Comparison of ENCODE assay signal across 17 mouse cellular contexts in the genomic region with DNA sequence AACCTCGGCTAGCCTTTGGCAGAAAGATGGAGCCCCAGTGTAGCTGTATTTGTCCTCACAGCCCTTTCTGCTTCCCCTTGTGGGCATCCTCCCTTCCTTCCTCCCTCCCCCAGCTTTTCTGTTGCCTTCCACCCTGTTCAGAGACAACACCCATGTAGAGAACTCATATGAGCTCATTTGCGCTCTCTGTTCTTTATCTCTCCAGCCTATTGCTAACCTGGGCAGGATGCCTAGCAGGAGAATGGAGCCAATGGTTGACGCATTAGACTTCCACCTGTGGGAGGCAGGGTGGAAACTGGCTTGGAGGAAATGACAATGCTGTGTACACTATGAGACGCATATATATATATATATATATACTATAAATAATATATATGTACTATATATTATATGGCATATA.
DNase-seq lines count a peak whose midpoint lies in the region; ATAC-seq and TF ChIP-seq lines count a peak whose summit lies in the region.
"Had no signal": no experiment of that assay in that cellular context is flagged by ENCODE, and none has a peak within 500 bp of the region (broad histone marks: within the 10 kb centered on the region; RNA-seq: fewer than 3 reads in every experiment).

No protein-coding gene starts in this region.

- TF ChIP-seq CTCF in heart, postnatal 0 days (IDR thresholded peaks at IDR 0.05; ENCODE audit: low read depth), result no peak

- no peaks in the 10 kb centered on the region for H3K4me1 ChIP-seq in heart, postnatal 0 days (ENCODE audit: control insufficient read depth, insufficient read depth)
- H3K4me1 ChIP-seq: liver, embryonic 13.5 days had no signal

- no peak for TF ChIP-seq EP300 in heart, postnatal 0 days (IDR thresholded peaks at IDR 0.05; ENCODE audit: low read depth)

- ATAC-seq in heart, postnatal 0 days (ENCODE audit: insufficient read depth, low read depth), result peak; percentile 44; the same call in 1 of the 2 replicates

- H3K27me3 ChIP-seq in heart, postnatal 0 days (ENCODE audit: control insufficient read depth, insufficient read depth, low read length), result no peaks in the 10 kb centered on the region
- H3K27me3 ChIP-seq: embryonic facial prominence, embryonic 13.5 days; liver, embryonic 13.5 days had no signal

- no peaks in the 10 kb centered on the region for H3K36me3 ChIP-seq in heart, postnatal 0 days (replicated peaks; ENCODE audit: control insufficient read depth, insufficient read depth, low read length)
- H3K36me3 ChIP-seq: forebrain, embryonic 10.5 days; limb, embryonic 10.5 days; liver, embryonic 13.5 days had no signal

- no peaks in the 10 kb centered on the region for H3K9me3 ChIP-seq in heart, postnatal 0 days (replicated peaks; ENCODE audit: control insufficient read depth, low read length)
- H3K9me3 ChIP-seq: embryonic facial prominence, embryonic 13.5 days; forebrain, embryonic 10.5 days; limb, embryonic 10.5 days; liver, embryonic 13.5 days had no signal

- peak overlapping the region; percentile 46 for H3K27ac ChIP-seq in heart, postnatal 0 days (ENCODE audit: low read depth)
- H3K27ac ChIP-seq: embryonic facial prominence, embryonic 13.5 days; forebrain, embryonic 10.5 days; hindbrain, embryonic 14.5 days; limb, embryonic 10.5 days; liver, embryonic 13.5 days had no signal

- H3K4me2 ChIP-seq in heart, postnatal 0 days (ENCODE audit: low read depth, low read length), result no peak overlapping the region
- H3K4me2 ChIP-seq: embryonic facial prominence, embryonic 13.5 days; hindbrain, embryonic 14.5 days; liver, embryonic 13.5 days had no signal

- no peak overlapping the region for H3K4me3 ChIP-seq in heart, postnatal 0 days (ENCODE audit: low read depth, low read length)
- H3K4me3 ChIP-seq: embryonic facial prominence, embryonic 13.5 days; forebrain, embryonic 10.5 days; limb, embryonic 10.5 days; liver, embryonic 13.5 days had no signal

- DNase-seq in gastrocnemius, postnatal 25 days, result peak; percentile 29
- DNase-seq in gastrocnemius, postnatal 4 days (ENCODE audit: low spot score in 2 of 2), result no peak
- peak; percentile 68 for DNase-seq in brain, adult 2 months (ENCODE audit: low read depth, low spot score)
- DNase-seq in cerebellum, adult 9-11 months, result peak; percentile 52
- no peak for DNase-seq in heart, postnatal 0 days (ENCODE audit: low spot score)
- no peak for DNase-seq in kidney, postnatal 4 days
- no peak for DNase-seq in neural tube, embryonic 10.5 days (ENCODE audit: extremely low spot score, low spot score)
- DNase-seq in thymus, adult 18-20 months, result no peak
- DNase-seq: adrenal gland, postnatal 25 days; kidney, adult 11 months; kidney, postnatal 36 days; liver, embryonic 13.5 days; retina, postnatal 1 day had no signal

- 57% methylated on average over 4 of the region's 4 CpGs for WGBS in heart, postnatal 0 days

- no peak overlapping the region for H3K9ac ChIP-seq in heart, postnatal 0 days (replicated peaks; ENCODE audit: low read depth, low read length)
- H3K9ac ChIP-seq: embryonic facial prominence, embryonic 13.5 days; hindbrain, embryonic 14.5 days; liver, embryonic 13.5 days had no signal

Comparison
In these comparisons a context has a peak if more than half of its experiments do, and no peak if none do; other contexts are left out.
1. DNase-seq: peak in gastrocnemius, postnatal 25 days (single experiment), brain, adult 2 months (single experiment) and cerebellum, adult 9-11 months (single experiment); none in gastrocnemius, postnatal 4 days (0 of 2), heart, postnatal 0 days (single experiment), kidney, postnatal 4 days (0 of 2), neural tube, embryonic 10.5 days (single experiment) and thymus, adult 18-20 months (0 of 2).